Mouse (Mus musculus): Measurements from ENCODE around the gene Vrk2. TPM values are rescaled to one million over a fixed set of nuclear protein-coding genes. Genes with fewer than 3 reads are reported as not detected.

Vrk2 gene
- polyA plus RNA-seq, 1 experiment from 2014 or later, result 17.3 TPM

- 90% methylated on average over 2 of the region's 2 CpGs for WGBS
- ATAC-seq (ENCODE audit: insufficient number of reproducible peaks, low FRiP score, low TSS enrichment, low read depth), result no peak
- Histone ChIP-seq H3K9me3 (no peaks in the 10 kb centered on the region), H3K36me3 (0 out of 2 replicates have a peak, but pooled peaks cover 3% of the 10 kb centered on the region), H3K4me3 (no peak overlapping the region), H3K4me2 (no peak overlapping the region), H3K27me3 (no peaks in the 10 kb centered on the region), H3K9ac (no peak overlapping the region), H3K27ac (no peak overlapping the region), H3K4me1 (no peaks in the 10 kb centered on the region)
Observed at GRCm38 (mm10) chr11:26451228-26451627, 142.6 kb downstream of the Vrk2 start.

GRCm38 (mm10) chr11:26450636-26451035 lies 143.2 kb downstream of the Vrk2 start:
- no peak overlapping the region for H3K9ac ChIP-seq
- H3K36me3 ChIP-seq, result 0 out of 2 replicates have a peak, but pooled peaks cover 3% of the 10 kb centered on the region
- no peak for ATAC-seq (ENCODE audit: insufficient number of reproducible peaks, low FRiP score, low TSS enrichment, low read depth)
- no peak overlapping the region for H3K4me3 ChIP-seq
- H3K27ac ChIP-seq, result no peak overlapping the region
- H3K9me3 ChIP-seq, result no peaks in the 10 kb centered on the region
- H3K4me2 ChIP-seq, result no peak overlapping the region
- H3K27me3 ChIP-seq, result no peaks in the 10 kb centered on the region
- 89% methylated on average over 1 of the region's 1 CpGs for WGBS
- H3K4me1 ChIP-seq, result no peaks in the 10 kb centered on the region

- Histone ChIP-seq H3K36me3 (0 out of 2 replicates have a peak, but pooled peaks cover 3% of the 10 kb centered on the region), H3K4me3 (no peak overlapping the region), H3K27ac (no peak overlapping the region), H3K9me3 (no peaks in the 10 kb centered on the region), H3K9ac (no peak overlapping the region), H3K4me2 (no peak overlapping the region), H3K27me3 (no peaks in the 10 kb centered on the region), H3K4me1 (no peaks in the 10 kb centered on the region)
- 73% methylated on average over 3 of the region's 3 CpGs for WGBS
- no peak for ATAC-seq (ENCODE audit: insufficient number of reproducible peaks, low FRiP score, low TSS enrichment, low read depth)
Observed at GRCm38 (mm10) chr11:26449789-26450188, 144.0 kb downstream of the Vrk2 start.

- H3K4me3 ChIP-seq, result no peak overlapping the region
- H3K4me2 ChIP-seq, result no peak overlapping the region
- H3K27me3 ChIP-seq, result no peaks in the 10 kb centered on the region
- no peaks in the 10 kb centered on the region for H3K4me1 ChIP-seq
- H3K27ac ChIP-seq, result no peak overlapping the region
- H3K36me3 ChIP-seq, result 0 out of 2 replicates have a peak, but pooled peaks cover 3% of the 10 kb centered on the region
- H3K9ac ChIP-seq, result no peak overlapping the region
- ATAC-seq (ENCODE audit: insufficient number of reproducible peaks, low FRiP score, low TSS enrichment, low read depth), result no peak
- H3K9me3 ChIP-seq, result no peaks in the 10 kb centered on the region
Observed at GRCm38 (mm10) chr11:26444374-26444773, 149.4 kb downstream of the Vrk2 start.

GRCm38 (mm10) chr11:26441121-26441520 lies 152.7 kb downstream of the Vrk2 start:
- no peak overlapping the region for H3K4me3 ChIP-seq
- WGBS, result 84% methylated on average over 1 of the region's 1 CpGs
- no peak overlapping the region for H3K4me2 ChIP-seq
- H3K9me3 ChIP-seq, result no peaks in the 10 kb centered on the region
- H3K4me1 ChIP-seq, result no peaks in the 10 kb centered on the region
- H3K27ac ChIP-seq, result no peak overlapping the region
- no peak overlapping the region for H3K9ac ChIP-seq
- no peak for ATAC-seq (ENCODE audit: insufficient number of reproducible peaks, low FRiP score, low TSS enrichment, low read depth)
- no peaks in the 10 kb centered on the region for H3K27me3 ChIP-seq
- H3K36me3 ChIP-seq, result no peaks in the 10 kb centered on the region

GRCm38 (mm10) chr11:26437818-26438217 lies 156.0 kb downstream of the Vrk2 start:
- no peak for ATAC-seq (ENCODE audit: insufficient number of reproducible peaks, low FRiP score, low TSS enrichment, low read depth)

GRCm38 (mm10) chr11:26434229-26434628 lies 159.6 kb downstream of the Vrk2 start:
- no peaks in the 10 kb centered on the region for H3K27me3 ChIP-seq
- no peak for ATAC-seq (ENCODE audit: insufficient number of reproducible peaks, low FRiP score, low TSS enrichment, low read depth)

More at GRCm38 (mm10) chr11:26437818-26438217, 156.0 kb downstream of the Vrk2 start:
- Histone ChIP-seq H3K9me3 (no peaks in the 10 kb centered on the region), H3K36me3 (no peaks in the 10 kb centered on the region), H3K9ac (no peak overlapping the region), H3K27ac (no peak overlapping the region), H3K4me1 (no peaks in the 10 kb centered on the region), H3K4me2 (no peak overlapping the region), H3K27me3 (no peaks in the 10 kb centered on the region), H3K4me3 (no peak overlapping the region)
- WGBS, result 77% methylated on average over 13 of the region's 13 CpGs

GRCm38 (mm10) chr11:26421472-26421871 lies 172.3 kb downstream of the Vrk2 start:
- no peak overlapping the region for H3K4me3 ChIP-seq
- ATAC-seq (ENCODE audit: insufficient number of reproducible peaks, low FRiP score, low TSS enrichment, low read depth), result no peak
- H3K9ac ChIP-seq, result no peak overlapping the region
- H3K4me1 ChIP-seq, result no peaks in the 10 kb centered on the region
- H3K27me3 ChIP-seq, result no peaks in the 10 kb centered on the region
- H3K4me2 ChIP-seq, result no peak overlapping the region
- 47% methylated on average over 2 of the region's 2 CpGs for WGBS
- no peaks in the 10 kb centered on the region for H3K36me3 ChIP-seq
- no peak overlapping the region for H3K27ac ChIP-seq
- no peaks in the 10 kb centered on the region for H3K9me3 ChIP-seq

More at GRCm38 (mm10) chr11:26434229-26434628, 159.6 kb downstream of the Vrk2 start:
- Histone ChIP-seq H3K9ac (no peak overlapping the region), H3K4me1 (no peaks in the 10 kb centered on the region), H3K9me3 (no peaks in the 10 kb centered on the region), H3K4me3 (no peak overlapping the region), H3K4me2 (no peak overlapping the region), H3K27ac (no peak overlapping the region), H3K36me3 (no peaks in the 10 kb centered on the region)

Other genes starting within 250 kb of the Vrk2 start
- gene Fancl, start 207.9 kb downstream of the Vrk2 start, polyA plus RNA-seq (2015; fragmentation: Nextera tagmentation; extraction: Ambion mirVana), result 21.2 and 24.8 TPM in 2 replicates
- not detected in 2 replicates for gene Gm6899, start 758 bp downstream of the Vrk2 start, polyA plus RNA-seq (2015; fragmentation: Nextera tagmentation; extraction: Ambion mirVana)

Data from limb, embryonic 15.5 days (tissue).